Mouse (Mus musculus) bone marrow macrophage, adult 2 months (primary cell): ENCODE data around the gene Idi1.

ENCODE experiments used
- CTCF ChIP-seq: IDR thresholded peaks from 2 replicates; pipeline ENCODE4 v1.5.1; 2012; ENCODE audit warnings: low read depth, mild to moderate bottlenecking, low read length, moderate library complexity
- POLR2A ChIP-seq: IDR thresholded peaks from 2 replicates; pipeline ENCODE4 v1.6.1; 2012; ENCODE audit warnings: mild to moderate bottlenecking, low read depth, low read length, borderline replicate concordance

DNA sequence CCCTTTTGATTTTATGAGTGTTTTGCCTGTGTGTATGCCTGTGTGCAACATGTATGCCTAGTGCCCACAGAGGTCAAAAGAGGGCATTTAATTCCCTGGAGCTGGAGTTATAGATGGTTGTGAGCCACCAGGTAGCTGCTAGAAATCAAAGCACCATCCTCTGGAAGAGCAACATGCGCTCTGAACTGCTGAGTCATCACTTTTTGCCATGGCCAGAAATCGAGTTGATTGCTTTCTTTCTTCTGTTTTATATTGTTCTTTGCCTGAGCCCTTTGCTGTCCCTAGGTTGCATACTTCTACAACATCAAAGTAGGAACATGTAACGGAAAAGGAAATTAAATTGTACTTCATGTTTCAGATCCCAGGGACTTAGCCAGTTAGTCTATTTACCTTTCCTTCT, 20.3 kb upstream of the Idi1 start:
- no peak for TF ChIP-seq CTCF
- no peak for TF ChIP-seq POLR2A
